Mouse (Mus musculus) lung, postnatal 25 days (tissue): ENCODE measurements at regions not wholly inside any gene's neighbourhood (a gene's known extent, or its start where the extent isn't known, plus 50 kb on each side); places are given as distances from the start of the nearest gene placed in this dataset.

Experiments
- DNase-seq: peaks from one replicate; pipeline ENCODE4 v3.0.0; 2022; ENCODE audit warnings: low spot score

GRCm38 (mm10) chr12:27283964-27284363, 58.4 kb downstream of the Sox11 start:
- no peak for DNase-seq

- DNase-seq: no peak
Measured at GRCm38 (mm10) chr12:27261965-27262364, 80.4 kb downstream of the Sox11 start.

GRCm38 (mm10) chr12:27254125-27254524, 88.2 kb downstream of the Sox11 start:
- peak; percentile 1 for DNase-seq

- no peak for DNase-seq
Measured at GRCm38 (mm10) chr12:27251521-27251920, 90.9 kb downstream of the Sox11 start.

GRCm38 (mm10) chr12:27248545-27248855, 93.9 kb downstream of the Sox11 start:
- DNase-seq: no peak

GRCm38 (mm10) chr12:27247756-27248544, 94.4 kb downstream of the Sox11 start:
- DNase-seq: no peak

GRCm38 (mm10) chr12:27235748-27236147, 106.6 kb downstream of the Sox11 start:
- DNase-seq: no peak

- DNase-seq: no peak
Measured at GRCm38 (mm10) chr12:27221541-27221940, 120.8 kb downstream of the Sox11 start.

- peak; percentile 10 for DNase-seq
Measured at GRCm38 (mm10) chr12:27201191-27201590, 141.2 kb downstream of the Sox11 start.

- DNase-seq: no peak
Measured at GRCm38 (mm10) chr12:27194001-27194400, 148.4 kb downstream of the Sox11 start.

GRCm38 (mm10) chr12:27191916-27192315, 150.5 kb downstream of the Sox11 start:
- DNase-seq: no peak

- DNase-seq: no peak
Measured at GRCm38 (mm10) chr12:27187480-27187879, 154.9 kb downstream of the Sox11 start.

GRCm38 (mm10) chr12:27182397-27183375, 159.7 kb downstream of the Sox11 start:
- DNase-seq: peak; percentile 26

GRCm38 (mm10) chr12:27173561-27173960, 168.8 kb downstream of the Sox11 start:
- no peak for DNase-seq

GRCm38 (mm10) chr12:27173151-27173550, 169.2 kb downstream of the Sox11 start:
- DNase-seq: no peak

GRCm38 (mm10) chr12:27171595-27171994, 170.8 kb downstream of the Sox11 start:
- peak; percentile 72 for DNase-seq

GRCm38 (mm10) chr12:27164920-27165504, 177.4 kb downstream of the Sox11 start:
- DNase-seq: no peak

- DNase-seq: no peak
Measured at GRCm38 (mm10) chr12:27160063-27160686, 182.2 kb downstream of the Sox11 start.

- no peak for DNase-seq
Measured at GRCm38 (mm10) chr12:27159416-27160062, 182.8 kb downstream of the Sox11 start.

GRCm38 (mm10) chr12:27150871-27151853, 191.2 kb downstream of the Sox11 start:
- no peak for DNase-seq
